Mouse (Mus musculus) kidney, postnatal 10 days (tissue): ENCODE results near the gene Arhgef17.
"Not testable (repeated sequence)": the region's sequence is repeated elsewhere in the genome, so short reads cannot be mapped to it uniquely, and the experiment has no call there.

Source experiments
- DNase-seq: peaks from one replicate; pipeline ENCODE4 v3.0.0; 2021; ENCODE audit warnings: mixed read lengths

Gene Arhgef17

GRCm38 (mm10) chr7:100871892-100872291, 60.0 kb downstream of the Arhgef17 start:
- DNase-seq = peak; percentile 67

- DNase-seq = no peak
These were observed 60.6 kb downstream of the Arhgef17 start for GRCm38 (mm10) chr7:100871355-100871754.

GRCm38 (mm10) chr7:100869877-100870629, 61.9 kb downstream of the Arhgef17 start:
- no peak for DNase-seq

GRCm38 (mm10) chr7:100868551-100868950, 63.4 kb downstream of the Arhgef17 start:
- no peak for DNase-seq

GRCm38 (mm10) chr7:100867561-100867960, 64.3 kb downstream of the Arhgef17 start:
- no peak for DNase-seq

- peak; percentile 84 for DNase-seq
These were observed 65.2 kb downstream of the Arhgef17 start for GRCm38 (mm10) chr7:100866675-100867074.

- peak; percentile 98 for DNase-seq
These were observed 68.9 kb downstream of the Arhgef17 start, which contains the start of gene Relt for GRCm38 (mm10) chr7:100862828-100863638. Gene Relt (minus strand): TSS chr7:100863446.

- DNase-seq = no peak
These were observed 69.6 kb downstream of the Arhgef17 start for GRCm38 (mm10) chr7:100862353-100862752.

GRCm38 (mm10) chr7:100861209-100861608, 70.7 kb downstream of the Arhgef17 start:
- DNase-seq = no peak

- DNase-seq = no peak
These were observed 71.5 kb downstream of the Arhgef17 start for GRCm38 (mm10) chr7:100860450-100860849.

GRCm38 (mm10) chr7:100855795-100856573, 75.9 kb downstream of the Arhgef17 start:
- peak; percentile 73 for DNase-seq

GRCm38 (mm10) chr7:100855300-100855699, 76.6 kb downstream of the Arhgef17 start:
- no peak for DNase-seq

- no peak for DNase-seq
These were observed 77.0 kb downstream of the Arhgef17 start for GRCm38 (mm10) chr7:100854861-100855260.

GRCm38 (mm10) chr7:100854137-100854814, 77.6 kb downstream of the Arhgef17 start:
- DNase-seq = no peak

- no peak for DNase-seq
These were observed 78.5 kb downstream of the Arhgef17 start for GRCm38 (mm10) chr7:100853396-100853795.

- DNase-seq = peak; percentile 50
These were observed 80.2 kb downstream of the Arhgef17 start for GRCm38 (mm10) chr7:100851481-100852356.

- no peak for DNase-seq
These were observed 82.4 kb downstream of the Arhgef17 start for GRCm38 (mm10) chr7:100849508-100849907.

GRCm38 (mm10) chr7:100848744-100849143, 83.2 kb downstream of the Arhgef17 start:
- peak; percentile 90 for DNase-seq

GRCm38 (mm10) chr7:100847131-100847530, 84.8 kb downstream of the Arhgef17 start:
- DNase-seq = no peak

GRCm38 (mm10) chr7:100846033-100846432, 85.9 kb downstream of the Arhgef17 start:
- DNase-seq = not testable (repeated sequence)

GRCm38 (mm10) chr7:100845412-100845811, 86.5 kb downstream of the Arhgef17 start:
- DNase-seq = peak; percentile 69
